Mouse (Mus musculus): ENCODE data around the gene Hoxd13. TPM values are rescaled to one million over a fixed set of nuclear protein-coding genes. Genes with fewer than 3 reads are reported as not detected.

Hoxd13 gene
- polyA plus RNA-seq, 1 experiment from 2014 or later = not detected

DNA sequence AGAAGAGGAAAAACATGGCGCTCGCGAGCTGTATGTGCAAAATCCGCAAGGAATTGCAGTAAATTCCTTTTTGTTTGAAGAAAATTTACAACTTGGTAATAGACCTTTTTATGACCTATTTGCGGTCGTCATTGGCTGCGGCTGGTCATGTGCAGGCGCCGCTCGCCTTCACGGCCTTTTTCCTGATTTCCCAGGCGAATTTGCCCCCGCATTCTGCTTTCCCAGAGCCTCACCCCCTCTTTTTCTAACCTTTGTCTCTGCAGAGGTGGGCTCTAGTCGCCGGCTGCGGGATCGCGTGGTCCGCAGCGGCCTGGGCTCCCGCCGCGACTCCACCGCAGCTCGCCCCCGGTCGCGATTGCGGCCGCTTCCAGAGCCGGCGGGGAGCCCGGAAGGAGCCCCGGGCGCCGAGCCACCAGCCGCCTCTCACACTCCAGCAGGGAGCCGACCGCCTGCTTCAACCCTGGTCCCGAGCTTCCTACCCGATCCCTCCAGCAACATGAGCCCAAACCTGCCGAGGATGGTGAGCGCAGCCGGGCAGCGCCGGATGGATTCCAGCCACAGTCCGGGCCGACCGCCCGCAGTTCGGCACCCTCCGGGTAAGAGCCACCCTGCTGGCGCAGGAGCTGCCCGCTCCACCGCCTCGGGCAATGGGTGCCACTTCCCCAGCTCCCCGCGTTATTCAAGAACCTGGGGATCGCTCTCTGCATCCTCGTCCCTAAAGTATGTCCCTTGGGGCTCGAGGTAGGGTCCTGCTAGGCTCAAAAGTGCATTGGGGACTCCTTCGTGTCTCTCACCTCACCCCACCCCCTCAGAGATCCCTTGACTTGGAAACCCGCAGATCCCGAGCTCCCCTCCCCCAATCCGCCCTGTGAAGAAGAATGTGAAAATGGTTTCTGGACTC lies 43.9 kb downstream of the Hoxd13 start, which contains the start of the genes Hoxd3 and Hoxd4:
Gene Hoxd3 (plus strand): TSS at position 207 of the 901 bp plus-strand sequence.
Gene Hoxd4 (plus strand): TSS at position 209 of the 901 bp plus-strand sequence.
- 4% methylated on average over 65 of the region's 65 CpGs for WGBS (ENCODE audit: missing documents)
- Histone ChIP-seq H3K36me3 (ENCODE audit: inconsistent target) (no peaks in the 10 kb centered on the region), H3K79me2 (ENCODE audit: inconsistent target) (no peaks in the 10 kb centered on the region), H3K27ac (no peak within 1 kb of the TSS), H3K4me3 (ENCODE audit: inconsistent target) (no peak within 1 kb of the TSS)

GRCm38 (mm10) chr2:74713239-74714150 lies 45.4 kb downstream of the Hoxd13 start:
- Histone ChIP-seq H3K4me3 (ENCODE audit: inconsistent target) (no peak overlapping the region), H3K79me2 (ENCODE audit: inconsistent target) (no peaks in the 10 kb centered on the region), H3K27ac (no peak overlapping the region), H3K36me3 (ENCODE audit: inconsistent target) (no peaks in the 10 kb centered on the region)
- 30% methylated on average over 19 of the region's 19 CpGs for WGBS (ENCODE audit: missing documents)

GRCm38 (mm10) chr2:74714156-74714789 lies 46.2 kb downstream of the Hoxd13 start:
- H3K79me2 ChIP-seq (ENCODE audit: inconsistent target) = no peaks in the 10 kb centered on the region
- no peaks in the 10 kb centered on the region for H3K36me3 ChIP-seq (ENCODE audit: inconsistent target)
- 12% methylated on average over 18 of the region's 18 CpGs for WGBS (ENCODE audit: missing documents)
- H3K4me3 ChIP-seq (ENCODE audit: inconsistent target) = no peak overlapping the region
- no peak overlapping the region for H3K27ac ChIP-seq

DNA sequence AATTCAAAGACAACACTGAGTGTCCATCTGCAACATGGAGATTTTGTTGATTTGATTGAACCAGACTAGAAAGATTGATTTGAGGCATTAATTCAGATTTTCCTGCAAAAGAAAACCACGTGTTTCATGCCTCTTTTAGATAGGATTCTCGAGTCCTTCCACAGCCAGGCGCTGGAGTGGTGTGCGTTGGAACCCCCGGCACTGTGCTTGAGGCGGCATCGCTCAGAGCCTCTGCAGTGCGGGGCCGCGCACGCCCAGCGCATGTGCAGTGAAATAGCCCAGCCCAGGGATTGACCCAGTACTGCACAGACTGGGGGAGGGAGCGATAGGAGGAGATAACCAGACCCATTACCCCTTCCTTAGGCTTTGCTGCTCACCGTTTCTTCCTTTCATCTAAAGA lies 46.8 kb downstream of the Hoxd13 start:
- Histone ChIP-seq H3K4me3 (ENCODE audit: inconsistent target) (no peak overlapping the region), H3K27ac (no peak overlapping the region)
- WGBS (ENCODE audit: missing documents) = 6% methylated on average over 14 of the region's 14 CpGs

DNA sequence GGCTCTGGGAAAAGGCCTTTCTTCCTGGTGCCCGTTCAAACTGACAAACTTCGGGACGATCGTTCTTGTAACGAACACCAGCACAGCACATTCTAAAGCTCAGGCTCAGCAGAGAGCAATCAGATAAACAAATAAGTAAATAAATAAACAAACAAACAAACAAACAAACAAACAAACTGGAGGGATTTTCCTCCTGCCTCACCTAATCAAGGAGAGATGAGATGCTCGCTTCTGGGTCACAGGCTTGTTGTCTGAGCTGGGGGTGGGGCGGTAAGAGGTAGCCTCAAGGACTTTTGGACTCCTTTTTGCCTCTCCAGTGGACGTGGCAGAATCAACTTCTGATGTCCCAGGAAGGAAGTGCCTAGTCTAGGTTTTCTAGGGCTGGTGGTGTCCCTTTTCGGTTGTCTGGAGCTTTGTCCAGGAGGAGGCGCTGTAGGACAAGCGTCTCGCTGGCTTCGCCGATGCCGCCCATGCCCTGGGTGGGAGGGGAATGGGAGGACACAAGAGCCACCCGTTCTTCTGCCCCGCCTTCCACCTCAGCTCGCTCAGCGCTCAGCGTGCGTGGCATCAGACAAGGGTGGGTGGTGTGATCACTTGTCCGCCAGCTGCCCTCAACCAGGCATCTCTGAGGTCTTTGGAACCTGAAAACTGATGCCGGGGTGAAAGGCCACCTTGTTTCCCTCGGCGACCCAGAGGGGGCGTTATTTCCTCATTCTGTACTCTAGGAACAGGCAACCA lies 47.6 kb downstream of the Hoxd13 start:
- Histone ChIP-seq H3K36me3 (ENCODE audit: inconsistent target) (no peaks in the 10 kb centered on the region), H3K27ac (no peak overlapping the region), H3K4me3 (ENCODE audit: inconsistent target) (no peak overlapping the region), H3K79me2 (ENCODE audit: inconsistent target) (no peaks in the 10 kb centered on the region)
- 3% methylated on average over 24 of the region's 26 CpGs for WGBS (ENCODE audit: missing documents)

More for the DNA sequence above, 46.8 kb downstream of the Hoxd13 start:
- no peaks in the 10 kb centered on the region for H3K79me2 ChIP-seq (ENCODE audit: inconsistent target)
- no peaks in the 10 kb centered on the region for H3K36me3 ChIP-seq (ENCODE audit: inconsistent target)

DNA sequence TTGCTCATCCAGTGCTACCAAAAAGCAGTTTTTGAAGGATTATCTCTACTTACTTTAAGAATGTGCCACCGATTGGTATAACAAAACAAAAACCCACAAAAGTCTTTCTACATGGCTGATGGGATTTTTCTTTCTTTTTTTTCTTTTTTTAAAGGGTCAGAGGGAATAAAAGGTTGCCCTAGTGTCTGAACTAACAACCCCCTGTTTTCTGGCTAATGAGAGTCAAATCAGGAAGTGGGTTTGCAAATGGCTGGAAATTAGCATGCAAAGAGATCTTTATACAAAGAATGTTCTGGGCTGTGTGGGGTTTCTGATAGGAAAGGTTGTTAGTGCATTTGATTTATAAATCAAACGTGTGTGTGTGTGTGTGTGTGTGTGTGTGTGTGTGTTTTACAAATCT lies 52.3 kb downstream of the Hoxd13 start:
- WGBS (ENCODE audit: missing documents) = 43% methylated on average over 2 of the region's 2 CpGs
- Histone ChIP-seq H3K36me3 (ENCODE audit: inconsistent target) (no peaks in the 10 kb centered on the region), H3K27ac (no peak overlapping the region), H3K4me3 (ENCODE audit: inconsistent target) (no peak overlapping the region), H3K79me2 (ENCODE audit: inconsistent target) (no peaks in the 10 kb centered on the region)

GRCm38 (mm10) chr2:74720955-74721491 lies 52.9 kb downstream of the Hoxd13 start:
- Histone ChIP-seq H3K4me3 (ENCODE audit: inconsistent target) (no peak overlapping the region), H3K27ac (no peak overlapping the region), H3K36me3 (ENCODE audit: inconsistent target) (no peaks in the 10 kb centered on the region), H3K79me2 (ENCODE audit: inconsistent target) (no peaks in the 10 kb centered on the region)
- 65% methylated on average over 5 of the region's 5 CpGs for WGBS (ENCODE audit: missing documents)

Other genes with a start within 250 kb of the Hoxd13 start
- 7.5 to 17.7 TPM (median 10.7 TPM) in 3 replicates for gene Lnpk, start 88.9 kb upstream of the Hoxd13 start, polyA plus RNA-seq (2018)
- gene Evx2, start 8.8 kb upstream of the Hoxd13 start, polyA plus RNA-seq (2018) = not detected in 3 replicates
- not detected in 3 replicates for gene Hoxd12, start 6.7 kb downstream of the Hoxd13 start, polyA plus RNA-seq (2018)
- not detected in 3 replicates for gene Hoxd11, start 11.2 kb downstream of the Hoxd13 start, polyA plus RNA-seq (2018)
- gene Hoxd10, start 23.6 kb downstream of the Hoxd13 start, polyA plus RNA-seq (2018) = not detected in 3 replicates
- gene Hoxd9, start 29.4 kb downstream of the Hoxd13 start, polyA plus RNA-seq (2018) = not detected in 3 replicates
- not detected in 3 replicates for gene Hoxd8, start 36.3 kb downstream of the Hoxd13 start, polyA plus RNA-seq (2018)
- not detected in 3 replicates for gene Hoxd3, start 43.6 kb downstream of the Hoxd13 start, polyA plus RNA-seq (2018)
- gene Hoxd4, start 43.6 kb downstream of the Hoxd13 start, polyA plus RNA-seq (2018) = not detected in 3 replicates
- gene Gm28230, start 58.4 kb downstream of the Hoxd13 start, polyA plus RNA-seq (2018) = not detected in 3 replicates
- not detected in 3 replicates for gene Hoxd1, start 94.7 kb downstream of the Hoxd13 start, polyA plus RNA-seq (2018)
- 19.1 to 26.2 TPM (median 22.2 TPM) in 3 replicates for gene Mtx2, start 157.5 kb downstream of the Hoxd13 start, polyA plus RNA-seq (2018)

All from macrophage (primary cell).